Mouse (Mus musculus) G1E (cell line): ENCODE measurements around the gene Suz12.

Experiments used
- CTCF ChIP-seq: IDR thresholded peaks from 2 replicates; pipeline ENCODE4 v1.5.1; 2012; ENCODE audit warnings: low read depth, low read length, inconsistent platforms, mixed read lengths
- GATA1 ChIP-seq: IDR thresholded peaks from 2 replicates; pipeline ENCODE4 v1.6.1; 2012; ENCODE audit warnings: borderline replicate concordance, low read length, inconsistent platforms, mixed read lengths
- GATA2 ChIP-seq: IDR thresholded peaks from 2 replicates; pipeline ENCODE4 v1.6.1; 2012; ENCODE audit warnings: low read depth, low read length, inconsistent platforms, borderline replicate concordance

DNA sequence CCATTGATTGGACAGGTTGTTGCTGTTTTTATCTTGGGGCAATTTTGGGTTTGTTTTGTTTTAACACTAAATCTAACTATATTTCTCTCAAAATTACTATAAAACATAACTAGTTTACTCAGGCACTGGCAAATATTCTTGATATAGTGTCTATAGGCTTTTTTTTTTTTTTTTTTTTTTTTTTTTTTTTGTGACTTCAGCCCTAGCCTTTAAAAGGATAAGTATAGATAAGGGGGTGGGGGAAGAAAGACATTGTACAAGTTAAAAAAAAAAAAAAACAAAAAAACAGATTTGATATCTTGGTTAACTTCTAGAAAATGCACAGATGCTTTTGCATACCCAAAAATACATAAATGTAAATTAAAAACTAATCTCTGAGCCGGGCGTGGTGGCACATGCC is 2.8 kb upstream of the Suz12 start:
- TF ChIP-seq CTCF: no peak
- no peak for TF ChIP-seq GATA2
- no peak for TF ChIP-seq GATA1
